Mouse (Mus musculus) stomach, postnatal 0 days (tissue): ENCODE measurements around the gene C6.

Source experiments
- CTCF ChIP-seq: IDR thresholded peaks from 2 replicates; pipeline ENCODE4 v1.5.1; 2016; ENCODE audit warnings: antibody characterized with exemption, low read depth, mild to moderate bottlenecking, moderate library complexity
- EP300 ChIP-seq: optimal IDR thresholded peaks from 2 replicates; pipeline ENCODE3; 2016; ENCODE audit warnings: antibody characterized with exemption

DNA sequence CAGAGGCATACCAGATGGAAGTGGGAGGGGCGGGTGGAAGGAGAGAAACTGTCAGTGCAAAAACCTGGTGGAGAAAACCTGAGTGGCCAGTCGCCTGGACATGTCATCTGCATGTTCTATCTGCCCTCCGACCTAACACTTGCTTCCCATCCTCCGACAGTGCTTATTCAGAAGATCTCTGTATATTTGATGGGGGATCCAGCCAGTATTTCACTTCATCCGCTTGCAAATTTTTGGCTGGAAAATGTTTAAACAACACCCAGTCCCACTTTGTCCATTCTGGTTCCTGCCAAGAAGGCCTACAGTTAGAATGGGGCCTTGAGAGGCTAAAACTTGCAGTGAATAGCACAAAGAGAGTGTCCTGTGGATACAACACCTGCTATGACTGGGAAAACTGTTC lies 81.2 kb downstream of the C6 start:
- TF ChIP-seq EP300: no peak
- no peak for TF ChIP-seq CTCF
